Mouse (Mus musculus) retina, postnatal 1 day (tissue): ENCODE measurements around the gene AC134908.4.
"Not testable (repeated sequence)": the region's sequence is repeated elsewhere in the genome, so short reads cannot be mapped to it uniquely, and the experiment has no call there.

Source experiments
- DNase-seq: peaks from one replicate; pipeline ENCODE4 v3.0.0-alpha.2; 2012

Gene AC134908.4

GRCm38 (mm10) chr17:25762591-25762990 is 32.9 kb downstream of the AC134908.4 start:
- no peak for DNase-seq

DNA sequence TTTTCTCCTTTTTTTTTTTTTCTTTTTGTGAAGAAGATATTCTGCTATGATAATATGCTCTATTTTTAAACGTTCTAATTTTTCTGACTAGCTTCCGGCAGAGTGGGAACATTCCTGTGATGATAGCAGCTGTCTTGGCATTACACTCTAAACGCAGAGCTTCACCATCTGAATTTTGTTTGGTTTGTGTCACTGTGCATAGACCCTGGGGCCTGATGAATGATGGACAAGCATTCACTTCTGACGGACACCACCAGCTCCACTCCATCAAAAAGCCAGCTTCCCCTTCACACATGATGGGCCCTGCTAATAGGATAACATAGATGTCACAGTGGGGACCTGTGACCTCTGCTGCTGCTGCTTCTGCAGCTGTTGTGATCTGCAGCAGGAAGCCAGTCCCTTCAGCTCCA is 33.9 kb downstream of the AC134908.4 start:
- peak; percentile 64 for DNase-seq

- DNase-seq = no peak
These were observed 35.3 kb downstream of the AC134908.4 start for GRCm38 (mm10) chr17:25760148-25760547.

- no peak for DNase-seq
These were observed 37.8 kb downstream of the AC134908.4 start for GRCm38 (mm10) chr17:25757691-25758090.

- DNase-seq = no peak
These were observed 38.8 kb downstream of the AC134908.4 start for GRCm38 (mm10) chr17:25756378-25757242.

DNA sequence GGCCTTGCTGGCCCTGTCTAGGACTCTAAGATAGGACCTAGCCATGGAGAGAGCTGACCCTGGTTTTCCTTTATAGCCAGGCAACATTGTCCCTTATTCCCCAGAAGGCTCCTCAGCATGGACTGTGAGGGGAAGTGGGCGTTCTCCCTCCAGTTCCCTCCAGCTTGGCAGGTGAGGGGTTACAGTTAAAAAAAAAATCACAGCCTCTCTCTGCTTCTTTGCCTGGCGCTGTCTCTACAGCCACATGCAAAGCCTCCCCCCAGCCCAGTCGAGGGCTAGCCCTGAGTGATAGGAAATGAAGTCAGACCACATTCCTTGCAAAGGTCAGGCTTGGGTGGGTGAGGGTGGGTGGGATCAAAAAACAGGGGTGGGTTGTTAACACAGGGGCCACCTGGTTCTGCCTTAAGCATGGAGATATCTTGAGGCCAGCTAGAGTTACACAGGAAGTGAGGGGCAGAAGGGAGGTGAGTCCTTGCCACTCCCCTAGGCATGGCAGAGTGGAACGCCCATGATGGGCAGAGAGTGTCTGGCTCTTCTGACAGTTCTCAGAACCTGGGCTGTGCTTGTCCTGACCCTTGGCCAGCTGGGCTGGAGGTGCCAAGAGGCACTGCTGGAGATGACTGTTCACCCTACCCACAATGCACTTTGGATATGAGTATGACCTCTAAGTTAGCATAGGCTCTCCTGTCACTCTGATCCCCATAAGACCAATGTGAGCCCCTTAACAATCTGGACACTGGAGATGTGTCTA is 39.7 kb downstream of the AC134908.4 start:
- DNase-seq = no peak

DNA sequence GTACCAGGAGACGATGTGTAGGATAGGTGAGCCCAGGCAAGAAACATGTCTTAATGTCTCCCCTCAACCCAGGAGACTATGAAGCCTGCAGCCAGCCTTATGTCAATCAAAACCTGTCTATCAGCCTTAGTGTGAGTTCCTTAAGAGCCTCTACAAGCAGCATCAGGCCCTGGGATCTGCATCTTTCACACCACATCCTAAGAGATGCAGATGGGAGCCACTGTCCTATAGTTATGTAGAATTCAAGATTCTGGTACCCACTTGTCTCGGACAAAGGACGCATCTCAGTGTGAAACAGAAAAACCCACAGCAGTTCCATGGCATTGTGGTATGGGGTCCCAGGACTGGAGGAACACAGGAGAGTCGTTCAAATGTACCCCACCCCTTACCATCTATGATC is 40.4 kb downstream of the AC134908.4 start:
- DNase-seq = no peak

GRCm38 (mm10) chr17:25754241-25754640 is 41.2 kb downstream of the AC134908.4 start, which contains the start of gene Msln:
Msln (minus strand) TSS chr17:25754378.
- DNase-seq = no peak

GRCm38 (mm10) chr17:25751446-25751845 is 44.0 kb downstream of the AC134908.4 start:
- DNase-seq = peak; percentile 72

- DNase-seq = no peak
These were observed 46.1 kb downstream of the AC134908.4 start for GRCm38 (mm10) chr17:25749314-25749713.

DNA sequence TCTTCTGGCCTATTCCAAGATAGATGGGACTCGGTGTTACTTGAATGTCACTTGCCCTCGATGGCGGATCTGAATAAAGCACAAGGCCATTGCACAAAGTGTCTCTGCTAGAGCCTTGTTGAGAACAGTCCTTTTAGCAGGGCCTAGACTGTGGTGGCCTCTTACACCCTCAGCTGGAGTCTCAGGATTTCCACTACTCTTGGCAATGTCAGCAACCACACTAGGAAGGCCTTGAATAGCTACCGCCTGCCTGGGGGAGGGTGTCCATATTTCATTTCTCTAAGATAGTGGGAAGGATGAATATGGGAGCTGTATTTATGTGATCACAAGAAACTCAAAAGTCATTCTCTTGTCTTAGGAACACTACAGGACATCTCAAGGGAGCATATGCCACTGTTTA is 47.2 kb downstream of the AC134908.4 start:
- no peak for DNase-seq

GRCm38 (mm10) chr17:25744311-25744710 is 51.1 kb downstream of the AC134908.4 start:
- no peak for DNase-seq

DNA sequence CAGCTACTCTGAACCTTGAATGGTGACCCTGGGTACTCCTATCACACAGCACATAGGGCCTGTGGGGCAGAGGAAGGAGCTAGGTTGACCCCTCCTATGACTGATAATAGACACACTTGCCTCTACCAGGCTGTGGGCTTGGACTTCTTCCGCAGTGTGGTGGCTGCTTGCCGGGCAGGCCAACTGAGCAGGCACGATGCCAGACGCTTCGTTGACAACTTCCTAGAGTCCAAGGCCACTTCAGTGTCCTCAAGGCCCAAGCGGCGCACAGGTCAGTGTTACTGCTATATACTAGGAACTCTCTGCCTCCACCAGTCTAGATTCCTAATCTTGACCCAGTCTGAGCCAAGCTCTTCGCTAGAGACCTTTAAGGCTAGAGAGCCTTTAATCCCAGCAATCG is 51.6 kb downstream of the AC134908.4 start:
- no peak for DNase-seq

DNA sequence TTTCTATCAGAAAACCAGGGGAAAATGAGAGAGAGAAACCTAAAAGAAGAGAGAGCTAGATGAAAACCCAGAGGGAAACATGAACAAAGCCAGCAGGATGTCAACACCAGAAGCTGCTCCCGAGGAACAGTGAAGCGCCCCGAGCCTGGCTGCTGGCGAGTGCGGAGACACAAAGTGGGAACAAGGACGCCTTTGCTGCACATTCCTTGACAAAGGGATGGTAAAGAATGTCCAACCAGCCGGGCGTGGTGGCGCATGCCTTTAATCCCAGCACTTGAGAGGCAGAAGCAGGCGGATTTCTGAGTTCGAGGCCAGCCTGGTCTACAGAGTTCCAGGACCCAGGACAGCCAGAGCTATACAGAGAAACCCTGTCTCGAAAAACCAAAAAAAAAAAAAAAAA is 54.0 kb downstream of the AC134908.4 start:
- DNase-seq = not testable (repeated sequence)
